Mouse (Mus musculus) 416B (cell line): ENCODE measurements around the gene Mrpl44.

Source experiments
- DNase-seq: peaks from one replicate; pipeline ENCODE4 v3.0.0; 2011; ENCODE audit warnings: low read depth

Gene Mrpl44

DNA sequence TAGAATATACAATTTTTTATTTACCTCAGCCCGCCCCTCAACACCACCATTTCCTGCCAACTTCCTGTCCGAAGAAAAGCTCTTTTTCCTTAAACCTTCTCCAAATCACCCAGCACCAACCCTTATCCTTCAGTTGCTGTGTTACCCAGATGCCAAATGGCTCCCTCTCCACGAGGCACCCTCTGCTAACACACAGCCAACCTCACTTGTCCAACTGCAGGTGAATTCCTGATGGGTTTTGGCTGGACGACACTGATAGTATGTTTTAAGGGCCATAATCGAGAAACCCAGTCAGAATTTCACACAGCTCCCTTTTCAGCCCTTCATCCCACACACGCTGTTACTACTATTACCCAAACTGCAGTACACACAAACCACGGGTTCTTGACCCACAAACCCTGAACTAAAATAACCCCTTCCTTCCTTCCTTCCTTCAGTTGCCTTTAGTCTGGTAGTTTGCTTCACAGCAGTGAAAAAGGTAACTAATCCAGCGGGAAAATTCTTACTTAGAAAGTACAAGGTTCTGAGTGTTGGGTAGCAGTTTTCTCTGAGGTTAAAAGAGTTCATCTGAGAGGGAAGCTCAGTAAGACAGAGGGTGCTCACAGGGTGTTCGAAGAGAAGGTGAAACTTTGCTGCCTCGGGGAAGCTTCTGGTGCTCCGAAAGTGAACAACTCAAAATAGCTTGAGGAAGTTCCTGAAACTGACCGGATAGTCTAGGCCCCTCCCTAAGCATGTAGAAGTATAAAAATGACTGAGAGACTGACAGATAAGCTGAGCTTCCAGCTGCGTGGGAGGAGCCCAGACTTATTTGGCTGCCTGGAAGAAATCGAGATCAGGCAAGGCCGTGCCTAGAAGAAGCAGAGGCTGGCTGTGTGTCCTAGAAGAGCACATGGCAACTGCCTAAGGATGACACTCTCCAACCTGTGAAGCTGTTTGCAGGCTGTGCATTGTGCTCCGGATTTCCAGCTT, 13.3 kb upstream of the Mrpl44 start:
- DNase-seq: peak; percentile 90

GRCm38 (mm10) chr1:79764031-79764430, 11.8 kb upstream of the Mrpl44 start:
- no peak for DNase-seq

DNA sequence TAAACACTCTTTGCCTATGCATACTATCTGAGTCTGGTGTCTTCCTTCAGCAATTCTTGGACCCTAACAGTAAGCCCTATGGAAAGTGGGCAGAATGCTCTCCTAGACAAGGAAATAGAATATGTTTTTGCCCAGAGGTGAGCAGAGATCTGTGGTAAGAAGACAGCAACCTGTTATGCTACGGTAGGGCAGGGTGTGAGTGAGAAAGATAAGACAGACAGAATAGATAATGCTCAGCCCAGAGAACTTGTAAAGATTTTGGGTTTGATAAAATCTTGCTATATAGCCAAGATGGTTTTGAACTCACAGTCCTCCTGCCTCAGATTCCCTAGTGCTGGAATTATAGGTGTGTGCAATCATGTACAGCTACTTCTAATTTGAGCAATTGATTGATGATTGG, 11.3 kb upstream of the Mrpl44 start:
- DNase-seq: no peak

- DNase-seq: no peak
Measured at GRCm38 (mm10) chr1:79768231-79768630, 7.6 kb upstream of the Mrpl44 start.

GRCm38 (mm10) chr1:79774164-79774780, 1.5 kb upstream of the Mrpl44 start:
- no peak for DNase-seq

- peak; percentile 77 for DNase-seq
Measured at GRCm38 (mm10) chr1:79778011-79778410, 2.2 kb downstream of the Mrpl44 start.

- DNase-seq: peak; percentile 34
Measured at GRCm38 (mm10) chr1:79782433-79782832, 6.6 kb downstream of the Mrpl44 start.

DNA sequence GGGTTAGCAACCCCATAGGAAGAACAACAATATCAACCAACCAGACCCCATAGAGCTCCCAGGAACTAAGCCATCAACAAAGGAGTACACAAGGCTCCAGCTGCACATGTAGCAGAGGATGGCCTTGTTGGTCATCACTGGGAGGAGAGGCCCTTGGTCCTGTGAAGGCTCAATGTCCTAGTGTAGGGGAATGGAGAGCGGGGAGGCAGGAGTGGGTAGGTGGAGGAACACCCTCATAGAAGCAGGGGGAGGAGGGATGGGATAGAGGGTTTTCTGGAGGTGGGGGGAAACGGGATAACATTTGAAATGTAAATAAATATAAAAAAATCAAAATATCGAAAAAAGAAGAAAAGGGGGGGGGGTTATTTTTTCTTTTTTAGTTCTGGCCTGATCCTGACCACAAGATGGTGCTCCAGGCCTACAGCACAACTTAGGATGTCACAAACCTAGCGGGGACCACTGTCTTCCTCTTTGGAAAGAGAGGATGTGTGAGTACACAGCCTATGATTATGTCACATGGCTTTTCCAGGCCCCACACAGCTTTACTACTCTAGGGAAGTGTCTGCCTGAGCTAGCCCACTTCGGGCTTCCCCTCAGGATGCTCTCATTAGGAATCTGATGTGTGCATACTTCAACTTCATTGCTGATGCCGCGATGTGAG, 10.6 kb downstream of the Mrpl44 start:
- DNase-seq: peak; percentile 61

GRCm38 (mm10) chr1:79797084-79797483, 21.3 kb downstream of the Mrpl44 start:
- DNase-seq: peak; percentile 49

DNA sequence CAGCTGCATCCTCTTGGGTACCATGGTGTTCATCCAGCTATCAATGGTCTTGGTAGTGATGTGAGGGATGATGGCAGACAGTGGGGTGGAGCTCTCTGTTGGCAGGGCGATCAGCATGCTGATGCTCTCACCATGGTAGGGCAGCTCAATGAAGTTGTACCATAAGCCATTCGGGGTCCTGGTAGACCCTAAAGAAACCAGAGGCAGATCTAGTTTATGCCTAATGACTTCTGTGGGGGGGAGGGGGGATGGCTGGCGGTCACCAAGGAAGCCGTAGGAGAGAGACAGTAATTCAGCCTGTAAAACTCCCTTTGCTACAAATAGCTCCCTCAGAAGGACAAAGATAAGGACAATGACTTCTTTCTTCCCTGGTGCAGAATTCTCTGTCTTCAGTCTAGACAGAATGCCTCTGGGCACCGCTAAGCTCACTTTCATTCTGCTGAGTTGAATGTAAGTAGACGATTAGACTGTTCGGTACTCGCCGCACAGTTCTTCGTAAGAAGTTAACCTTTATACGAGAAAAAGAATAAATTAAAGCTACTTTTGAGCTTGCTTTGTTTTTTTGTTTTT, 27.1 kb downstream of the Mrpl44 start:
- DNase-seq: no peak

GRCm38 (mm10) chr1:79803614-79804013, 27.8 kb downstream of the Mrpl44 start:
- DNase-seq: peak; percentile 46

GRCm38 (mm10) chr1:79806865-79807264, 31.0 kb downstream of the Mrpl44 start:
- DNase-seq: peak; percentile 91

- DNase-seq: no peak
Measured at GRCm38 (mm10) chr1:79809447-79809846, 33.6 kb downstream of the Mrpl44 start.

DNA sequence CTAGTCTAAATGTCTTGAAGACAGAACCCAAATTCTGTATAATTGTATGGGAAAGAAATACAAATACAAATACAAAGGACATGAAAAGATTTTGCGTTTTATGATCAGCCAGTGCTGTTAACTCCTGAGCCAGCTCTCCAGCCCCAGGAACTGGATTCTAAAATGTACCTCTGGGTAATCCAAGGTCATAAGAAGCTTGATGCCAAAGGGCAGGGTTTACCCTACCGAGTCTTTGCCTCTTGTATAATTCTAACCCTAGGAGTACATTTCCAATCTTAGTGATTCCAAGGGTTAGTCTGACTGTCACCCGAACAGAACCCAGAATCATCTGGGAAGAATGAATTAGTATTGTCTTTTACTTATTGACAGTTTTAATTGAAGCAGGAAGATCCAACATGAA, 39.6 kb downstream of the Mrpl44 start:
- DNase-seq: no peak

DNA sequence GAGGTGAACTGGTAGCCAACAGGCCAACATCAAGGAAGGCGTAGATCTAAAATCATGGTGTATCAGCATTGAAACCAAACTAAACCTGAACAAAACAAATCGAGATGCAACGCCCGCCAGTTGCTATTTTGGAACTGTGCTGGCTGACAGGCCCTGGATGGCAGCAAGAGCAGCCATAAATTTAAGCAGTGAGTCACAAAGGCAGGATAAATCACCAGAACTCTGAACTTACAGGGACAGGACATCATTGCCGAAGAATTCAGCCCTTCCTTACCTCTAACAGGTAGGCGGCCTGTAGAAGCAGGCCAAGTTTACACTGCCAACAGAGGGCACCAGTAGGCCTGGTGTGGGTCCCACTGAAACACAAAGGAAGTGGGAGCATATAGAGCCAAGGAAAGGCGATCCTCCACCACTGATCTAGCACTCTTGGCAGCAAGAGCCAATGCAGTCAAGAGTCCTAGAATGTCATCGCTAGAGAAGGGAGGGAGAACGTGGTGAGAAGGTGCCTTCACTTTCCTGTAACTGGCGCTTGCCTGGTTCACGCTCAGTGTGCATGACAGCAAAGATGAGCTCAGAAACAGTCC, 43.6 kb downstream of the Mrpl44 start:
- DNase-seq: no peak

DNA sequence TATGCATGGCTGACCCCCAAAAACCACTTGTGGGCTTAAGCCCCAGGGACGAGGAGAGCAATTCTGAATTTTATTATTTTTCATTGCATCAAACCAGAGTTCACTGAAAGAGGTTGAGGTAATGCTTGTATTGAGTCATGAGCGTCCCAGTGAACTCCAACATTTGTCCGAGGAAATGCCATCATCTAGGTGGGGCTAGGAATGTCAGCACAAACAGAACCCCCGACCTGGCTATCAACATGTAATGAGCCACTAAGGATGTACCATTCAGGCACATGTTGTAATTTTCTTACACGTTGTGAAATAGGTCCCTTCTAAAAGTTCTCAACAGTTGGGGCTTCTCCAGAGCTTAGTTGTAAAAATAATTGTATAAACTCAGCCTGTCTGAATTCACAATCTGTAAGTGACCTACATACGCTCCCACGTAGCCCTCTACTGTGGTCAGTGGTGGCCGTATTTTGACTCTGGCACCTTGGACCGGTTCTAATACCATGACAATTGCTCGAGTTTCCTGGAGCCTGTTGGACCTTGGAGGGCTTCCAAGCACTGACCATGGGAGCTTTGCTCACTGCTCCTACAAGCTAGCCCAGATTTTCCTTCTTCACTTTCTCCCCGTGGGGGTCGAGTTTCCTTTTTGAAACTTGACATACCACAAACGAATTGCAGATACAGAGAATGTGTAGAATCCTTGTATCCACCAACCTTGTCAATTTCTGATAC, 47.1 kb downstream of the Mrpl44 start:
- DNase-seq: no peak

- DNase-seq: no peak
Measured at GRCm38 (mm10) chr1:79823951-79824633, 48.3 kb downstream of the Mrpl44 start.
